In genomic region chr19:46014572-46015178, GRCm38 (mm10) we compare ENCODE assay signal across 8 mouse cellular contexts. TPM values are rescaled to one million over a fixed set of nuclear protein-coding genes. Genes with fewer than 3 reads are reported as not detected.
DNase-seq lines count a peak whose midpoint lies in the region; ATAC-seq and TF ChIP-seq lines count a peak whose summit lies in the region.

No protein-coding gene starts in this region.

- H3K4me2 ChIP-seq in neural tube, embryonic 15.5 days: no peak overlapping the region
- H3K4me2 ChIP-seq in limb, embryonic 13.5 days (replicated peaks): no peak overlapping the region
- H3K4me2 ChIP-seq in midbrain, postnatal 0 days (ENCODE audit: low read depth, low read length, poor library complexity, severe bottlenecking): no peak overlapping the region

- DNase-seq in neural tube, embryonic 10.5 days (ENCODE audit: extremely low spot score, low spot score): peak; percentile 86
- DNase-seq in gastrocnemius, postnatal 25 days: peak; percentile 72
- DNase-seq in kidney, adult 8-10 months: peak; percentile 92 to 96
- peak; percentile 92 for DNase-seq in midbrain, postnatal 0 days (ENCODE audit: low spot score)
- peak; percentile 66 to 79 for DNase-seq in spleen, postnatal 14 days (ENCODE audit: low spot score in 2 of 2)

- 39% methylated on average over 12 of the region's 12 CpGs for whole genome bisulfite sequencing in neural tube, embryonic 15.5 days
- 42% methylated on average over 12 of the region's 12 CpGs for WGBS in limb, embryonic 13.5 days
- WGBS in midbrain, postnatal 0 days: 44% methylated on average over 12 of the region's 12 CpGs

- no peak overlapping the region for H3K9ac ChIP-seq in neural tube, embryonic 15.5 days (replicated peaks)
- no peak overlapping the region for H3K9ac ChIP-seq in limb, embryonic 13.5 days
- no peak overlapping the region for H3K9ac ChIP-seq in midbrain, postnatal 0 days (replicated peaks; ENCODE audit: low read length, poor library complexity, severe bottlenecking)

- no peaks in the 10 kb centered on the region for H3K4me1 ChIP-seq in neural tube, embryonic 15.5 days
- no peaks in the 10 kb centered on the region for H3K4me1 ChIP-seq in cortical plate, adult 2 months (ENCODE audit: control insufficient read depth, insufficient read depth, low read length)
- no peaks in the 10 kb centered on the region for H3K4me1 ChIP-seq in limb, embryonic 13.5 days
- H3K4me1 ChIP-seq in midbrain, postnatal 0 days (ENCODE audit: insufficient read depth, low read length): no peaks in the 10 kb centered on the region

- TF ChIP-seq POLR2A in cortical plate, adult 2 months (IDR thresholded peaks at IDR 0.05; ENCODE audit: extremely low read depth, insufficient read depth, low read length): no peak

- H3K9me3 ChIP-seq in neural tube, embryonic 15.5 days (replicated peaks): no peaks in the 10 kb centered on the region
- 0 out of 2 replicates have a peak, but pooled peaks cover 4% of the 10 kb centered on the region for H3K9me3 ChIP-seq in limb, embryonic 13.5 days
- no peaks in the 10 kb centered on the region for H3K9me3 ChIP-seq in midbrain, postnatal 0 days (ENCODE audit: low read length)

- no peak overlapping the region for H3K4me3 ChIP-seq in neural tube, embryonic 15.5 days (replicated peaks)
- H3K4me3 ChIP-seq in cortical plate, adult 2 months (ENCODE audit: insufficient read depth, low read length): no peak overlapping the region
- no peak overlapping the region for H3K4me3 ChIP-seq in limb, embryonic 13.5 days
- H3K4me3 ChIP-seq in midbrain, postnatal 0 days (ENCODE audit: low read depth, low read length): no peak overlapping the region

- TF ChIP-seq CTCF in cortical plate, adult 2 months (IDR thresholded peaks at IDR 0.05; ENCODE audit: extremely low read depth, insufficient read depth, low read length): peak; percentile 96
- peak; percentile 93 for TF ChIP-seq CTCF in midbrain, postnatal 0 days (IDR thresholded peaks at IDR 0.05)

- H3K27ac ChIP-seq in neural tube, embryonic 15.5 days (replicated peaks): no peak overlapping the region
- H3K27ac ChIP-seq in cortical plate, adult 2 months (ENCODE audit: insufficient read depth, low read length): no peak overlapping the region
- no peak overlapping the region for H3K27ac ChIP-seq in limb, embryonic 13.5 days
- no peak overlapping the region for H3K27ac ChIP-seq in midbrain, postnatal 0 days (ENCODE audit: low read depth, low read length)

- ATAC-seq in neural tube, embryonic 15.5 days (ENCODE audit: low FRiP score): no peak
- peak; percentile 72; the same call in 1 of the 2 replicates for ATAC-seq in limb, embryonic 13.5 days (ENCODE audit: low FRiP score, low read depth)
- peak; percentile 68; the same call in 1 of the 2 replicates for ATAC-seq in midbrain, postnatal 0 days (ENCODE audit: low FRiP score)

- no peaks in the 10 kb centered on the region for H3K36me3 ChIP-seq in neural tube, embryonic 15.5 days
- no peaks in the 10 kb centered on the region for H3K36me3 ChIP-seq in limb, embryonic 13.5 days
- H3K36me3 ChIP-seq in midbrain, postnatal 0 days (ENCODE audit: insufficient read depth, low read length): no peaks in the 10 kb centered on the region

- H3K27me3 ChIP-seq in neural tube, embryonic 15.5 days (replicated peaks): no peaks in the 10 kb centered on the region
- no peaks in the 10 kb centered on the region for H3K27me3 ChIP-seq in limb, embryonic 13.5 days
- no peaks in the 10 kb centered on the region for H3K27me3 ChIP-seq in midbrain, postnatal 0 days (ENCODE audit: insufficient read depth, low read length)

RNA-seq across cellular contexts. Expression of gene Hps6, which starts 11.4 kb away (rescaled TPM):
- 5.4 and 7.8 TPM in 2 replicates for polyA plus RNA-seq in neural tube, embryonic 15.5 days (2015; fragmentation: Nextera tagmentation; extraction: Ambion mirVana)
- 4.9 TPM in 2 replicates for polyA plus RNA-seq in cortical plate, adult 2 months (2012; rRNA removed)
- 1 to 10 TPM; 2.7 to 3.9 TPM for total RNA-seq in gastrocnemius, postnatal 25 days (2021)
- polyA plus RNA-seq in limb, embryonic 13.5 days (2015; fragmentation: Nextera tagmentation; extraction: Ambion mirVana): 7.3 and 8.1 TPM in 2 replicates
- 8.9 and 9.4 TPM in 2 replicates for total RNA-seq in midbrain, postnatal 0 days (2014; rRNA removed)
- polyA plus RNA-seq in midbrain, postnatal 0 days (2015; fragmentation: Nextera tagmentation; extraction: Ambion mirVana): 3.9 and 4.6 TPM in 2 replicates

RNA-seq across cellular contexts. Expression of gene Armh3, which starts 16.4 kb away (rescaled TPM):
- polyA plus RNA-seq in neural tube, embryonic 15.5 days (2015; fragmentation: Nextera tagmentation; extraction: Ambion mirVana): 20.5 and 21.3 TPM in 2 replicates
- 16.0 and 16.2 TPM in 2 replicates for polyA plus RNA-seq in cortical plate, adult 2 months (2012; rRNA removed)
- 10 to 100 TPM; 10.2 TPM for total RNA-seq in gastrocnemius, postnatal 25 days (2021)
- 20.5 and 22.1 TPM in 2 replicates for polyA plus RNA-seq in limb, embryonic 13.5 days (2015; fragmentation: Nextera tagmentation; extraction: Ambion mirVana)
- 17.4 and 18.9 TPM in 2 replicates for total RNA-seq in midbrain, postnatal 0 days (2014; rRNA removed)
- polyA plus RNA-seq in midbrain, postnatal 0 days (2015; fragmentation: Nextera tagmentation; extraction: Ambion mirVana): 18.1 and 20.1 TPM in 2 replicates

RNA-seq across cellular contexts. Expression of gene Pprc1, which starts 30.0 kb away (rescaled TPM):
- polyA plus RNA-seq in neural tube, embryonic 15.5 days (2015; fragmentation: Nextera tagmentation; extraction: Ambion mirVana): 16.1 and 24.0 TPM in 2 replicates
- polyA plus RNA-seq in cortical plate, adult 2 months (2012; rRNA removed): 13.4 and 16.1 TPM in 2 replicates
- 10 to 100 TPM; 12.5 to 13.7 TPM for total RNA-seq in gastrocnemius, postnatal 25 days (2021)
- polyA plus RNA-seq in limb, embryonic 13.5 days (2015; fragmentation: Nextera tagmentation; extraction: Ambion mirVana): 37.8 and 42.6 TPM in 2 replicates
- total RNA-seq in midbrain, postnatal 0 days (2014; rRNA removed): 9.9 and 10.4 TPM in 2 replicates
- polyA plus RNA-seq in midbrain, postnatal 0 days (2015; fragmentation: Nextera tagmentation; extraction: Ambion mirVana): 8.8 and 9.8 TPM in 2 replicates

RNA-seq across cellular contexts. Expression of gene Ldb1, which starts 30.3 kb away (rescaled TPM):
- 93.4 and 93.9 TPM in 2 replicates for polyA plus RNA-seq in neural tube, embryonic 15.5 days (2015; fragmentation: Nextera tagmentation; extraction: Ambion mirVana)
- polyA plus RNA-seq in cortical plate, adult 2 months (2012; rRNA removed): 159 and 161 TPM in 2 replicates
- total RNA-seq in gastrocnemius, postnatal 25 days (2021): 10 to 100 TPM; 15.5 to 16.5 TPM
- 114 and 123 TPM in 2 replicates for polyA plus RNA-seq in limb, embryonic 13.5 days (2015; fragmentation: Nextera tagmentation; extraction: Ambion mirVana)
- 121 and 139 TPM in 2 replicates for total RNA-seq in midbrain, postnatal 0 days (2014; rRNA removed)
- polyA plus RNA-seq in midbrain, postnatal 0 days (2015; fragmentation: Nextera tagmentation; extraction: Ambion mirVana): 83.7 and 84.5 TPM in 2 replicates
